Mouse (Mus musculus): Measurements from ENCODE around the gene Arhgef3.
"Not testable (repeated sequence)": the region's sequence is repeated elsewhere in the genome, so short reads cannot be mapped to it uniquely, and the experiment has no call there.

The Arhgef3 gene

DNA sequence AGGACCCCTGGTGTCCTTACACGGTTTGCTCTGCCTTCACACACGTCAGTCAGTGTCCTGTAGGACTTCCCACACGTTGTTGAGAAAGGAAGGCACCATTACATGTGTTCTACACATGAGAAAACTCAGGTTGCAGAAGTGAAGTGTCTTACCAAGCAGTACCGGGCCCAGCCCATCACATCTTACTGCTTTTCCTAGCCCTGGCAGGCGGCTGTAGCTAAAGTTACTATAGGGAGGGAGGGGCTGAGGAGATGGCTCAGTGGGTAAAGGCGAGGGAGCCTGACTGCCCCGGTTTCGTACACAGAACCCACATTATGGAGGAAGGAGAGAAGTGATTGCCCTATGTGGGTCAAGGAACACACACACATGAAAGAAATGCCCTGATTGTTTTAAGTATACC lies 116.8 kb downstream of the Arhgef3 start:
- no peak for DNase-seq (ENCODE audit: low spot score)

DNA sequence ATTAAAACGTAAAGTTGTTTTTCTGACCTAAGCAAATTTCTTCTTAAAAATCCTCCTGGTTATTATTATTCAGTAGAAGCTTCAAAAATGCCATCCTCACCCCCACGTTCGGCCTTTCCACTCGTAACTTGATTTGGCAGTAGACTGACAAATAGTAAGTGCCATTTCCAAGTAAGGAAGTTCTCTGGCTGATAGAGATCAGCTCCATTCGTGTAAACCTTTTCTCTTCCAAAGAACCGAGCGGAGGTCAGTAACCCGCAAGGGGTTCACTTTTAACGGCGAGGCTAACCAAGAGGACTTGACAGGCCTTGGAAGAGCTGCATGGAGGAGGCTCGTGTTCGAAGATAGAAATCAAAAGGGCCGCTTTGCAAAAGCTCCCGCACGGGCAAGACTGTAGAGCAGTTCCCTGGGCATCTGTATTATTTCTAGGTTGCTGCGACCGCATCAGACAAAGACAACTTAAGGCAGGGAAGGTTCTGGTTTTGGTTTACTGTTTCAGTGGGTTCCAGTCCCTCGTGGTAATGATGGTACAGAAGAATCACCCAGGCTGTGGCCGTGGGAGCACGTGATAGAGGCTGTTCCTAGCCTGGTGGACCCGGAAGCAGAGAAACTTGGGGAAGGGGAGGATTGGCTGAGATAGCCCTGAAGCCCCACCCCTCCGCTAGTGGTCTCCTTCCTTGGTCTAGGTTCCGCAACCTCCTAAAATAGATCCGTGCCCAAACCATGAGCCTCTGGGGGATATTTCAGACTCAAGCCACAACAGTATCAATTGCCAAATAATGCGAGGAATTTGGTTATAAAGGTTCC lies 117.5 kb downstream of the Arhgef3 start:
- no peak for DNase-seq (ENCODE audit: low spot score)

DNA sequence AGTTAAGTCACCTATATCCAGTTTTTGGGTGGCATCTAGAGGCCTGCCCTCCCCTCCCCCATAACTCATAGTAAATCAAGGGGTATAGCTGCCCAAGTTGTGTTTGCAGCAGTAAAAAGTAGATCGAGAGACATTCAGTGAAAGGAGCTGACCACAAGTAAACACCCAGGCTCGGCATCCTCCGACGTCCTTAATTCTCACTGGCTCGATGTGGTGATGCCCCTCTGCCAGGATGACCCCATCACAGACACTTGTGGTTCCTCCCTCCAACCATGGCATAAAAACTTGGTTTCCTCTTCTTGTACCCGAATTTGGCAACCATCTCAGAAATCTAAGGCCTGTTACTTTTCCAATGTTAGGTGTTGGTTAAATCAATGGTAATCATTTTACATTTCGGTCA lies 118.4 kb downstream of the Arhgef3 start:
- DNase-seq (ENCODE audit: low spot score), result no peak

DNA sequence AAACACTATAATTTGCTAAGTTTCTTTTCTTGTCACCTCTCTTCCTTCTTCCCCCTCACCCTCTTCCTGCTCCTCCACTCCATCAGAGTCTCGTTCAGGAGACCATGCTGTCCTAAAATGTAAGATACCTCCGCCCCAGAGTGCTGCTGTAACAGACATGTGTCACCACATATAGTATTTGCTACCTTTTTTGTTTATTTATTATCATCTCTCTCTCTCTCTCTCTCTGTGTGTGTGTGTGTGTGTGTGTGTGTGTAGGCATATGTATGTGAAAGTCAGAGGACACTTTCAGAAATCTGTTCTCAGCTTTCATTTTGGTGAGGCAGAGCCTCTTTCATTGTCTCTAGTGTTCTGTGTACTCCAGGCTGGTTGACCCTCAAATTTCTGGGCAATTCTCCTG lies 119.0 kb downstream of the Arhgef3 start:
- no peak for DNase-seq (ENCODE audit: low spot score)

DNA sequence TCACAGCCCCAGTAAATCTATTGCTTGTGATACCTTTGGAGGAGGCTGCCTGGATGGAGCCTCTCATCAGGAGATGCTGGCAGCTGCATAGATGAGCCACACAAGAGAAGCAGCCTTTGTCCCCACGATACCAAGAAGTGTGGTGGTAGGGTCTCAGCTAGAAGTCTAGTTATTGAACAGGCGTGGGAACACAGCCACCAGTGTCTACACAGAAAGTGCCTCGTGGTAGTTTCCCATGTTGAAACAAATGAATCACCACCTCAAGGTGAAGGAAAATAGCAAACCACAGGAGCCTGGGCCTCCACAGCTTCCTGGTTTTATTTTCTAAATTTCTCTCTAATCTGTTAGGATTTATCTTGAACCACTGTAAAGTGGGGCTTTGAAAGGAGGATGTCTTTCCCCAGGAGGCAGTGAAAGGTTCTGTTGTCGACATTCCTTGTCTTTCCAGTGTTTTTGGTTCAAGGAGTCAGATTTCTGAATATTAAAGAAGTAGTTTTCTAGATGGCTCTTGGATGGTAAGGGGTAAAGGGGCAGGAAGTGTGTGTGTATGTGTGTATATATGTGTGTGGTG lies 119.7 kb downstream of the Arhgef3 start:
- DNase-seq (ENCODE audit: low spot score), result no peak

DNA sequence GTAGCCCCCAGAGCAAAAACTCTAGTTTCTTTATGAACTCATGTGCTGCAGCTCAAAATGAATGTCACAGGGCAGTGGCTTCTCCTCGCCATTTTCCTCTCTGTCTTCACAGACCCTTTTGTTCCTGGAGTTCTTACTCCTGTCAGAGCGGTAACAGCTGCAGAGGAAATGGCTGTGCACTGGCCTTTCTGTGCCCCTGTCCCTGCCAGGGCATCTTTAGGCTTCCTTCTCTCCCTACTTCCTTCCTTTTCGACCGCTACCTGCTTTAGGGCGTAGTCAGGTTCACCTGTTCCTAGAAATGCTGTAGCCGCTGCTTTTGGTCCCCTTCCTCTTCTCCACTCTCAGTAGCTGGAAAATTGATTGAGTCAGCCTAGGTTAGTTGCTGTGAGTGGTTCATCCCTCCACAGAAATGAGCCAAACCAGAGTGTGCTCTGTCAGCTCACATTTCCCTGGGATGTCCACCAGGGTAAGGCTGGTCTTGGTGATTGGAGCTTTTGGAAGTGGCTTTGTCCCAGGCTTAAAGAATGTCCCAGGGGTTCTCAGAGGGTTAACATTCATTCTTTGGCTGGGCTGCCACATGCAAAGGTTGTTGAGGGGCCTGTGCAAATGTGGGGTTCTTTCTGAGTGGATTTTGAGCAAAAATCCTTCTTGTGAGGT lies 121.3 kb downstream of the Arhgef3 start:
- DNase-seq (ENCODE audit: low spot score), result no peak

DNA sequence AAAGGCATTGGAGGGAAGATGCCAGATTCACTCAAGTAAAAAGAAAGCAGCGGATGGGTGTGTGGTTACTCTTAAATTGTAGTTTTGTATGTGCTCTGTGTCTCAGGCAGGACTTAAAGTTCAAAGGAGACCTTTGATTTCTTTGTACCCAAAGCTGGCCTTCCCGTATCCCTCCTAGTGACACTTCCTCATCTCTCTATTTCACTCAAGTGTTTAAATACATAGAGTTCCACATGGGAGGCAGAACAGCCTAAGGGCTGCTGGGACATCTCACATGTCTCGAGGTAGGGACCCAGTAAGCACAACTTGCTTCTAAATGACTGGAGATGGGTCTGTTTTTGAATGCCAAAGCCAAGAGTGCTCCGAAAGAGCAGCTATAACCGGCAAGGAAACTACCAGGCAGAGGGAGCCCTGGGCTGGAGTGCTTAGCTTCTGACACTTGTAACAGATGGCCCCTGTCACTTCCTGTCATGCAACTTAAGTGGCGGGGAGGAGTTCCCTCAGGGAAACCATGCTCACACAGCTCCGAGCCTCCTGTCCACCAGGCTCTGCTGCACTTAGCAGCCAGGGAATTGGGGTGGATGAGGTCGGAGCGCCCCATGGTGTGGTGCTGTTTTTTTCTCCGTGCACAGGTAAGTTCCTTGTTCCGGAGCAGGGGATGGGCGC lies 123.0 kb downstream of the Arhgef3 start:
- no peak for DNase-seq (ENCODE audit: low spot score)

DNA sequence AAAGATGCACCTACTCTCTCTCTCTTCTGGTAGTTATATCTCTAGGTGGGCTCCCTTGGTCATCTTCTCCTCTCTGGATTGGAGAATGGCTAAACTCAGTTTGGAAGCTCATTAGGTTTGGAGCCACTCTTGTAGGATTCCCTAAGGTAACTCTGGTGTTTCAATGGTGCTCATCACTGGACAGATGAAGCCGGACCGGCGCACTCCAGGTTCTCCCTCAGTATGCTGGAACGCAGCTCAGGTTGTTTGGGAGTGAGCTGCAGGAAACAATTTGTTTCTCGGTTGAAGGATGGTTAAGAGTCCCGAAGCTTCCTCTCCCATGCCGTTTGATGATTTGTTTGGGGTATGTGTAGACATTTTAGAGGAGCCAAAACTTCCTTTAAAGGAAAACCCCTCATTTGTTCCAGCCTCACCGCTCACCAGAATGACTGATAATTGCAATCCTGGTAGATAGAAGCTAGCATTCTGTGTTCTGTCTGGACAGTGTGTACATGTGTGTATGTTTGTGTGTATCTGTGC lies 124.0 kb downstream of the Arhgef3 start:
- no peak for DNase-seq (ENCODE audit: low spot score)

DNA sequence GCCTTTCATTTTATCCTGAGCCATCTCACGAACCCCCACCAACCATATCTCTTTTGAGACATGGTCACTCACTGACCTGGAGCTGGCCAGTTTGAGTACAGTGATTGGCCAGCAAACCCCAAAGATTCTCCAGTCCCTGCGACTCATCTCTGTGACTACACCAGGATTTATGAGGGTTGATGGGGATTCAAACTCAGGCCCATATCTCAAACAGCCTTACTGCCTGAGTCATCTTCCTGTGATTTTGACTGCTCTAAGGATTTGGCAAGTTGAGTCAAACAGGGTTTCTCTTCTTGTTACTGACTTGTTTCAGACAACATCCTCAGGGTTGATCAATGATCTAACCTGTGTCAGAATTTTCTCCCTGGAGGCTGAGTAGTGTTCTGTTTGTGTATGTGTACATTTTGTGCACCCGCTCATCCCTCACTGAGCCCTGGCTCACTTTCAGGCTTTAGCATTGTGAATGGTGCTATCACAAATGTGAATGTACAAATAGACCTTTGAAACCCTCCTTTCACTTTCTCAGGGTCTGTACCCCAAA lies 124.9 kb downstream of the Arhgef3 start:
- no peak for DNase-seq (ENCODE audit: low spot score)

DNA sequence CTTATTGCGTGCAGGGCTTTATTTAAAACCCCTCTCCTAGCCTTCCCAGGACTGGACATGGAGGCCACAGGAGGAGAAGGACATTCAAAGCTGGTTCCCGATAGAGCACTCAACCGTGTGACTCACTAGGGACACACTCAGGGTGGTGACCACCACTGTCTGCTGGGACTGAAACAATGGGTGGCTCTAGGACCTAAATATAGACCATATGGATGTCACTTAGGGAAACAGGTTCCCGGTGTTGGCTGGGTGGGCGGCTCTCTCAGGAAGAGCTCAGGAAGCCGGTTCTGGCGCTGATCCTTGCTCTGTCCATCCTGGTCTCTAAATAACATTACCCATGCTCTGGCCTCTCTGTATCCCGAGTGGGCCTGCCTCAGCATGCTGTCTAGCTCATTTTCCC lies 127.6 kb downstream of the Arhgef3 start:
- DNase-seq (ENCODE audit: low spot score), result no peak

DNA sequence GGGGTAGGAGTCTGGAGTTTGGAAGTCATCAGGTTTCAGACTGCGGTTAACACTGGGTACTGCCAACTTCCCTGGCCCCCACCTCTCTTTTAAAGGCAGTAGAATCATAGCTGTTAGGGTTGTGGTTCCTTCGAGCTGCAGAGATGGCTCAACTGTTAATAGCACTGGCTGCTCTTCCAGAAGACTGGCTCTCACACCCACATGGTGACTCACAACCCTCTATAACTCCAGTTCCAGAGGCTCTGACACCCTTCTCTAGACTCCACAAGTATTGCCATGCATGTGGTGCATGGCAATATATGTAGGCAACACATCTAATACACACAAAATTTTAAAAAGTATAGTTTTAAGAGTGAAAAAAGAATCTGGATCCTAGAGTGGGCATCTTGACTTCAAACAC lies 128.1 kb downstream of the Arhgef3 start:
- DNase-seq (ENCODE audit: low spot score), result no peak

DNA sequence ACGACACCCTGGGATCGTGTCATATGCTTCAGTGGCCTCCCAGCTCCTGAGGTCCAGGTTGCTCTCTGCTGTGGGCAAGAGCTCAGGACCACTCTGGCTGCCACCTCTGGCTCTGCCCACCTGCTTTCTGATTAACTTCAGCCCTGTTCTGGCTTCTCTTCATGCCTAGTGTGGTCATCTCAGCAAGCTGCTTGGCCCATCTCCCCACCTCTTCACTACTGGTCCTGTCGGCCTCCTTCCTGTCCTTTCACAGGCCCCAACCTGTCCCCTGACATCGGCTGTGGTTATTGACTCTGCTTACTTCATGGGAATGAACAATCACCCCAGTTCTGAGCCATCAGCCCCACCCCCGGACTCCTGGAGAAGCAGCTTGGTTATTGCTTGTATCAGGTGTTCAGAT lies 128.9 kb downstream of the Arhgef3 start:
- DNase-seq (ENCODE audit: low spot score), result no peak

DNA sequence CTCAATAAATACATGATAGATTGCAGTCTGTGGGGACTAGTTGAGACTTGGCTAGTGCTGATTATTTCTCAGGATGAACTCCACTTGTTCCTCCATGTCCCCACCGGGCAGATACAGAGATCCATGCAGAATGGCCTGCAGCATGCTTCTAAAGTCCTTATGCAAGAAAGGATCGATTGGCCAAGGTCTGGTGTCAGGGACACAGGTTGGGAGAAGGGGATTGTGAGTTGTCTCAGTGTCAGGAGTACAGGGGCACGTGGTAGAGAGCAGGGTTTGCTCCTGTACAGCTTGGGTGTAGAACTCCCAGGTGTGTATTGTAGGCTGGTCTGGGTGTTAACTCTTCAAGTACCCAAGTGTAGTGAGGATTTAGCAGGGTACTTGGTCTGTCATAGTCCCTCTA lies 130.2 kb downstream of the Arhgef3 start:
- DNase-seq (ENCODE audit: low spot score), result no peak

DNA sequence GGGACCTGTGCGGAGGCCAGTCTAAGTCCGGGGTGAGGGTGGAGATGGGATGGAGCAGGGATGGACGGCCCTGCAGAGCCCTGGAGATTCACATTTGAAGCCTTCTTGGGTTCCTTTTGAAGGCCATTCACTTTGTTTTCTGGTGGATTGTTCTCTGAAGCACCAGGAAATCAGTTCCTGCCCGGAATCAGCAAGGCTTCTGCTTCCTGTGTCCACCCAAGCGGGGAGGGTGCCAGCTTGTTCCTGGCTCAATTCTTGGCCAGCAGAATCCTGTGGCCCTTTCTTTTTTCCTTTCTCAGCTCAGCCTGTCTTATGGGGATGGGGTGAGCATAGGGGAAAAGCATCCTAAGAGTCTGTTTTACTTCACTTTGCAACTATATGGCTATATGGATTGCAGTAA lies 131.7 kb downstream of the Arhgef3 start:
- DNase-seq (ENCODE audit: low spot score), result no peak

DNA sequence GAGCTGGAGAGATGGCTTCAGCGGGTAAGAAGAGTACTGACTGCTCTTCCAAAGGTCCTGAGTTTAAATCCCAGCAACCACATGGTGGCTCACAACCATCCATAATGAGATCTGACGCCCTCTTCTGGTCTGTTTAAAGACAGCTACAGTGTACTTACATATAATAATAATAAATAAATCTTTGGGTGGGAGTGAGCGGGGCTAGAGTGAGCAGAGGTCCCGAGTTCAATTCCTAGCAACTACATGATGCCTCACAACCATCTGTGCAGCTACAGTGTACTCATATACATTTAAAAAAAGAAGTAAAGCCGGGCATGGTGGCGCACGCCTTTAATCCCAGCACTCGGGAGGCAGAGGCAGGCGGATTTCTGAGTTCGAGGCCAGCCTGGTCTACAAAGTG lies 132.2 kb downstream of the Arhgef3 start:
- DNase-seq (ENCODE audit: low spot score), result not testable (repeated sequence)

DNA sequence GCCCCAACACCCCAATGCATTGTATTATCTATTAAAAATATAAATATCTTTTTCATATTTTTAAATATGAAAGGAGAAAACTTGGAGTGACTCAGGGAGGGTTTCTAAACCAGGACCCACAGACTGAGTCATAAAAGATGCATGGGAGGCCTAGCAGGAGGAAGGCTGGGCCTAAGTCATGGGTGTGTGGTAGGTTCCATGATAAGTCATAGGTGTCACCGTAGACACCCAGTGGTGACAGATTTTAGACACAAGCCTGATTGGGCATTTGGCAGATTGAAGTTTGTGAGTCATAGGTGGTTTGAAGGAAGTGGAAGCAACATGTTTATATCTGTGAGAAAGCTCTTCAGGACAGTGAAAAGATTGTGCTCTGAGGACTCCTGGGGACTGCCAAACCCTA lies 134.4 kb downstream of the Arhgef3 start:
- no peak for DNase-seq (ENCODE audit: low spot score)

DNA sequence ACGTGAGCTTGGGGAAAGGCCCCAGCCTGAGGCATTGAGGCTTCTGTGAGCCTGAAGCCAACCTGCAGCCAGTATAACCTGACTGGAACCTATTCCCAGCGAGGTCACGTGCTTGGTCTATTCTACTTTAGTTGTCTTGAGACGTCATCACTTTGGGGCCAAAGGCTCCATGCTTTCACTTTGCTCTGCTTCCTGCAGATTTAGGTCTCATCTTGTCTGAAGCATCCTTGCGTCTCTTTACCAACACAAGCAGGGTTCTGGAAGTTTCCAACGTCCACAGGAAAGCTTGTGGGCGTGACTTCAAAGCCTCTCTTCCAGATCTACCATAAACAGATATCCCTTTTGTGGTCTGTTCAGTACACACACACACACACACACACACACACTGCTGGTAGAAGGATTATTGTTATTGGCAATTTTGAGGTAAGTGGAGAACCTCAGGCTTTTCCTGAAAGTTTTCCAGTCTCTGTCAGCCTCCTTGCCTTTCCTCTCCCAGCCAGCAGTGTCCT lies 135.6 kb downstream of the Arhgef3 start:
- DNase-seq (ENCODE audit: low spot score), result no peak

DNA sequence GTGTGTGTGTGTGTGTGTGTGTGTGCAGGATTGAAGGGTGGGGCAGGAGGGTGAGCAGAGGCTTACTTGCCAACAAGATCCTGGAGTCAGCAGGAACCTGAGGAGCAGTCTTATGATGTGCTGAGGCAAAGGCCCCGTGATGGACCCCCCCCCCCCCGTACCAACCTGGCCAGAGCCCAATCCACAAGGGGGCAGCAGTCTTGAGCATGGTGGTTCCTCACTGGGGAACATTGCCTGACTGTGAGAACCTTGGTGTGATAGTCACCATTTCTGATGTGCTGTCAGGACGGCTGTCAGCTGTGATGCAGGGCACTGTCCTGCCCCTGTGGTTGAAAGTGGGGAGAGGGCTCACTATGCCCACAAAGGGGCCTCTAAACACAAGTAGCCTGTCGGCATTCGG lies 138.7 kb downstream of the Arhgef3 start:
- DNase-seq (ENCODE audit: low spot score), result no peak

DNA sequence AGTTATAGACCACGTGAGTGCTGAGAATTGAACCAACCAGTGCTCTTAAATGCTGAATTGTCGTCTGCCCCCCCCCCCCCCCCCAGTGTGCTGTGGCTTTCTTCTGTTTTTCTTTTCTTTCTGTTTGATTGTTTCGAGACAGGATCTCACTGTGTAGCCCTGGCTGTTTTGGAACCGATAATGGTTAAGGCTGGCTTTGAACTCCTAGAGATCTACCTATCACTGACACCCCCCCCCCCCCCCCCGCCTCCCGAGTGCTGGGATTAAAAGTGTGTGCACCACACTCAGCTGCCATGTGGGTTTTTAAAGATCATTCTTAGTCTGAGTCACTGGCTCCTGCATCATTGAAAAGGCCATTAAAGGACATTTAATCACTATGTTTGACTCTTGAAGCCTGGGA lies 147.7 kb downstream of the Arhgef3 start:
- no peak for DNase-seq (ENCODE audit: low spot score)

DNA sequence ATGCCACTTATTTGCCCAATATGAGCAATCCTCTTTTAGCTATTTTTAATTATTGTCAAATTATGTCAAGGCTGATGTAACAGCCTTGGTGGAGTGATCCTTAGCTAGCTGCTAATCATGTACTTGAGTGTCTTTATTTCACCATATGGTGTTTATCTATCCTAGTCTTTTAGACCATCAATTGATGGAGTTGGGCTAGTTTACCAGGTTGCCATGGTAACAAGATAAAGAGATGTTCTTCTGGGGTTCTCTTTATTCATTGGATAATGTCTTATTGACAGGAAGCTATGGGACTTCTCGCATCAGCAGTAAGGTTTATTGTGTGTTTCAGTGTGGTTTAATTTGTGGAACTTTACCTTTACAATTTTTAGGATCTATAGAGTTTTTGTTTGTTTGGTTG lies 151.9 kb downstream of the Arhgef3 start:
- DNase-seq (ENCODE audit: low spot score), result no peak

DNA sequence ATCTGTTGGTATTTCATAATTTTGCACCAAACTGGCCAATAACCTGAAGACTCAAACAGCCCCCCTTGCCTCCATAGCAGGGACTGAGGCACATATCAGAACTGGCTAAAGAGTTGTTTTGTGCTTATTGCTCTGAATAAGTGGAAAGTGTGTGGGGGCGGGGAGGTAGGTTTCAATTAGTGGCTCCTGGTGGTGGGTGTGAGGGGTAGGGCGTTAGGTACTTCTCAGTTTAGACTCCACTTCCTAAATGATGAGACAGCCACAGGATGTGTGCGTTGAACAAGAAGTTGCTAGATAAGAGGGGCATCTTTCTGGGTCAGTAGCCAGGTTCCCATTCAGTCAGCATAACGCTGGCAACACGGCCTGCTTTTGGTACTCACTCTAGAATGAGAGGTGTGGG lies 153.4 kb downstream of the Arhgef3 start:
- no peak for DNase-seq (ENCODE audit: low spot score)

DNA sequence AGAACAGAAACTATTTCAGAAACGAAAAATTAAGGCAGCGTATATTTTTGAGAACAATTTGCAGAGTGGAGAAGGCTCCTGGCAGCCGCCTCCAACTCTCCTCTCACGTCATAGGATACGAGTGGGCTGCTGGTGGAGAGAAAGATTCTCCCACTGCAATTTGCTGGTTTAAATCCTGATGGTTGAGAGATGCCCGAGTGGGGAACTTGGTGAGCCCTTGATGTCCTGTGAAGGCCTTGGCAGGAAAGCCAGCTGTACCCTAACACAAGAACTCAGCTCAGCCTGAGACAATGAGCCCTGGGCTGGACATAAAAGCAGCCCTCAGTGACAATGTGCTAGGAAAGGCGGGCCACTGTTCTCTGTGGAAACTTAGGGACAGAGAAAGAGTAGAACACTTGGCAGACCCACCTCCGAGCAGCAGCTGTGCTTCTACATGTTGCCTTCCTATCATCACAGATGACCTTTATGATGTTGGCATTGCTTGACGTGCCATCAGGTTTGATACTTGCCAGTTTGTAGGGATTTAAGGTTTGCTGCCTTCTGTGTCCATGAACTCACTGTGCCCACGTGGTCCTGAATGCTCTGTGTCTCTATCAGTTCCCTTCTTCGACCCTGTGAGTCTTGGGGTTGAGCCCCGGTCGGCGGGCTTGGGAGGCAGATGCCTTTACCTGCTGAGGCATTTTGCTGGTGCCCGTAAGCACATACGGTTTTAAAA lies 154.4 kb downstream of the Arhgef3 start:
- DNase-seq (ENCODE audit: low spot score), result no peak

All from testis, postnatal 10 days (tissue).